Mouse (Mus musculus): ENCODE data around the gene Mindy4.
"Not testable (repeated sequence)": the region's sequence is repeated elsewhere in the genome, so short reads cannot be mapped to it uniquely, and the experiment has no call there.

Gene Mindy4

GRCm38 (mm10) chr6:55202913-55203910 is at the start of gene Mindy4:
TSS of gene Mindy4 (plus strand) at chr6:55203383.
- peak; percentile 95 for DNase-seq (ENCODE audit: low spot score)

- no peak for DNase-seq (ENCODE audit: low spot score)
Observed at GRCm38 (mm10) chr6:55159256-55159655, 43.9 kb upstream of the Mindy4 start.

GRCm38 (mm10) chr6:55161311-55161761 is 41.8 kb upstream of the Mindy4 start:
- DNase-seq (ENCODE audit: low spot score): no peak

GRCm38 (mm10) chr6:55163046-55163584 is 40.1 kb upstream of the Mindy4 start:
- no peak for DNase-seq (ENCODE audit: low spot score)

GRCm38 (mm10) chr6:55166777-55167463 is 36.3 kb upstream of the Mindy4 start:
- DNase-seq (ENCODE audit: low spot score): peak; percentile 72

GRCm38 (mm10) chr6:55169818-55170217 is 33.4 kb upstream of the Mindy4 start:
- no peak for DNase-seq (ENCODE audit: low spot score)

GRCm38 (mm10) chr6:55171638-55172037 is 31.5 kb upstream of the Mindy4 start:
- DNase-seq (ENCODE audit: low spot score): no peak

GRCm38 (mm10) chr6:55173171-55173570 is 30.0 kb upstream of the Mindy4 start:
- no peak for DNase-seq (ENCODE audit: low spot score)

GRCm38 (mm10) chr6:55173941-55174349 is 29.2 kb upstream of the Mindy4 start:
- DNase-seq (ENCODE audit: low spot score): no peak

- peak; percentile 51 for DNase-seq (ENCODE audit: low spot score)
Observed at GRCm38 (mm10) chr6:55174741-55175181, 28.4 kb upstream of the Mindy4 start, which contains the start of gene Inmt. TSS of gene Inmt (minus strand) at chr6:55175043.

- no peak for DNase-seq (ENCODE audit: low spot score)
Observed at GRCm38 (mm10) chr6:55175456-55175855, 27.7 kb upstream of the Mindy4 start.

GRCm38 (mm10) chr6:55175892-55176291 is 27.3 kb upstream of the Mindy4 start:
- DNase-seq (ENCODE audit: low spot score): peak; percentile 40

GRCm38 (mm10) chr6:55177060-55177732 is 26.0 kb upstream of the Mindy4 start:
- peak; percentile 22 for DNase-seq (ENCODE audit: low spot score)

GRCm38 (mm10) chr6:55179560-55179959 is 23.6 kb upstream of the Mindy4 start:
- peak; percentile 65 for DNase-seq (ENCODE audit: low spot score)

- no peak for DNase-seq (ENCODE audit: low spot score)
Observed at GRCm38 (mm10) chr6:55182655-55183430, 20.3 kb upstream of the Mindy4 start.

- DNase-seq (ENCODE audit: low spot score): not testable (repeated sequence)
Observed at GRCm38 (mm10) chr6:55187827-55188226, 15.4 kb upstream of the Mindy4 start.

- DNase-seq (ENCODE audit: low spot score): no peak
Observed at GRCm38 (mm10) chr6:55189406-55189805, 13.8 kb upstream of the Mindy4 start.

- no peak for DNase-seq (ENCODE audit: low spot score)
Observed at GRCm38 (mm10) chr6:55191537-55191936, 11.6 kb upstream of the Mindy4 start.

GRCm38 (mm10) chr6:55193171-55193570 is 10.0 kb upstream of the Mindy4 start:
- no peak for DNase-seq (ENCODE audit: low spot score)

- peak; percentile 70 for DNase-seq (ENCODE audit: low spot score)
Observed at GRCm38 (mm10) chr6:55199047-55199446, 4.1 kb upstream of the Mindy4 start.

GRCm38 (mm10) chr6:55203931-55204330 is 748 bp downstream of the Mindy4 start:
- DNase-seq (ENCODE audit: low spot score): no peak

Measured in lung, postnatal 25 days (tissue).